Mouse (Mus musculus) CD4-positive, CD25-positive, alpha-beta regulatory T cell, adult 2 months (primary cell): ENCODE data around the gene Tmem88.

Experiments used
- DNase-seq: peaks from one replicate; pipeline ENCODE4 v3.0.0-alpha.2; 2012; ENCODE audit warnings: low read depth, low spot score

Tmem88 gene

DNA sequence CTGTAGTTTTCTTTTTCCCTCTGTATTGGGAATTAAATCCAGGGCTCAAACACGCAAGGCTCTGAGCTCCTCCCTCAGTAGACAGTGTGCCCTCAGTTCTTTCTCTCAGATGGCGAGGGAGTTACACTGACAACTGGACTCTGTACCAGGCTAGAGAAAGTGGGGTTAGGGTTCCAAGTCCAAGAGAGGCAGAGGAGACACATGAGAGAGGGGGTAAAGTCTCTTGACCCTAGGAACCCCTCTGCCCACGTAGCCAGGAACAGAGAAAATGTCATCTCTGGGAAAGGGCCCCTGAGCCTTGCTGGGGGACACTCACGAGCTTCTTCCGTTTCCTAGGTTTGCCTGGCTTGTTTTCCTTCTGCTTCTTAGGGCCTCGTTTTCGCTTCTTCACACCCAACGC is 33.7 kb downstream of the Tmem88 start:
- DNase-seq: no peak

DNA sequence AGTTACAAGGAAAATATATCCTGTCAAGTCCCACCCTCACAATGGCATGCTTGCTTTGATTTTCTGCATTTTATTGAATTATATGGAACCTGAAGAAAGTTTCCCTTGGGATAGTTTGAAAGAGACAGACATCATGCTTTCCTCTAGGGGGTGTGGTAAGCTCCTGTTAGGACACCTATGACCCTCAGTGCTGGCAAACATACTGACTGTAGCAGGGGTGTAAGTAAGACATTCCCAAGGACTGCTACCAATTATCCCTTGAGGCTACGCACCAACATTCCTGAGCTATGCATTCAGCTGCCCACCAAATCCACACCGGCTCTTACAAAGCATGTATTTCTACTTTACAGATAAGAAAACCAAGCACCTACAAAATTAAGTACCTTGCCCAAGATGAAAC is 35.6 kb downstream of the Tmem88 start:
- DNase-seq: no peak

DNA sequence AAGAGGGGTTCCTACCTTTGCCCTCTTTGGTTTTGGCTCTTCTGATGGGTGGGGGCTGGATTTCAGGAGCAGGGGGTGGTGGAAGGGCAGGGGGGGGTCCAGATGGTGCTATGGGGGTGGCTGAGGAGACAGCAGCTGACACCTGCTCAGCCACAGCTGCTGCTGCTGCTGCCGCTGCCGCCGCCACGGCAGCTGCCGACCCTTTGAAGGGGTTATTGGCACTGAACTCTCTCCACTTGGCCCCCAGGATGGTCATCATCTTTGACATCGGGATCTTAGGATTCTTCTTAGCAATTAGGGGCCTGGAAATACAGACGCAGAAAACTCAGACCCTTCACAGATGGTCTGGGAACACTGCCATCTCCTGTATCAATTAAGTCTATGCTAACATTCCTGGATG is 36.0 kb downstream of the Tmem88 start:
- DNase-seq: no peak

DNA sequence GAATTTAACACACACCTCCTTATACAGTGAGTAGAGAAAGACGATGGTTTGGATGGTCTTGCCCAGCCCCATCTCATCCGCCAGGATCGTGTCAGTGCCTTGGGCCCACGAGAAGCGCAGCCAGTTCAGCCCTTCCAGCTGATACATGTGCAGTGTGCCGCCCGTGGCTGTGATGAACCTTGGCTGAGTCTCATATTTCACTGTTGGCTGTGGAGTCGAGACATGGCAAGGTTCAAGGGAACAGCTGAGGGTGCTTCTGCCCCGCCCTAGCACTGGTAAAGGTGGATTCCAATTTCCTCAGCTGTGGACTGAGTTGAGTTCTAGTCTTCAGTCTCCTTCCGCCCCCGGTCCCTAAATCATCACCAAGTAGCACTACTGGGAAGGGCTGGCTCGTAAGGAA is 40.3 kb downstream of the Tmem88 start:
- no peak for DNase-seq

DNA sequence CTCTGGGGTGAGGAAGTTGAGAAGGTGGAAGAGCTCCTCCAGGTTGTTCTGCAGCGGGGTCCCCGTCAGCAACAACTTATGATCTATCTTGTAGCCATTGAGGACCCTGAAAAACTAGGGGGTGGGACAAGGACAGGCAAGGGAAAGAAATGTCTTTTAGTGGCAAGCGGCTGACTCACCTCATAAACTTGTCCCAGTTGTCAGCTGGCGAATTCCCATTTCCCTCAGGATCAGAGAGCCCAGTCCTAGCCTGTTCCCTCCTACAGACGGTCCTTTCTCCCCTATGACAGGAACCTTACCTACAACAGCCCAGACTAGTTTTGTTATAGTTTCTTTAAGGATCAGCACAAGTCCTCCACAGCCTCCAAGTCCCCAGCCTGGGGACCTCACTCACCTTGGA is 41.5 kb downstream of the Tmem88 start:
- DNase-seq: no peak
